Mouse (Mus musculus): Measurements from ENCODE around the gene Tmie.
"Not testable (repeated sequence)": the region's sequence is repeated elsewhere in the genome, so short reads cannot be mapped to it uniquely, and the experiment has no call there.

Gene Tmie

DNA sequence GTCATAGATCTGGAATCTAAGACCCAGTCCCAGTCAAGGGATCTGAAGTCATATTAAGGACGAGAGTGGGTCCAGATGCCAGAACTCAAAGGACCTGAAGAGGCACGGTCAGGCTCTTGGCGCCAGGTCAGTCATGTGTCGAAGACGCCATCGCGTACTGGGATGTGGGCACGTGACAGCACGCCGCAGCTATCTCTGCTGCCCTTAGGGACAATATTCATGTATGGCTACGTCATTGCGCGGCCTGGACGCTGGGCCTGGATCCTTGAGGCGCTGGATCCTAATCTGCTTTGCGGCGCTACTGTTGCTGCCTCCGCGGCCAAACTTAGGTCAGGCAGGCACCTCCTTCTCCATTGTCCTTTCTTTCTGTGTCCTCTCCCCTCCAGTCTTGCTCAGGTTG lies 45.5 kb downstream of the Tmie start, which contains the start of gene Prss45:
Gene Prss45 (plus strand): TSS at position 178 of the 400 bp plus-strand sequence.
- DNase-seq = no peak

DNA sequence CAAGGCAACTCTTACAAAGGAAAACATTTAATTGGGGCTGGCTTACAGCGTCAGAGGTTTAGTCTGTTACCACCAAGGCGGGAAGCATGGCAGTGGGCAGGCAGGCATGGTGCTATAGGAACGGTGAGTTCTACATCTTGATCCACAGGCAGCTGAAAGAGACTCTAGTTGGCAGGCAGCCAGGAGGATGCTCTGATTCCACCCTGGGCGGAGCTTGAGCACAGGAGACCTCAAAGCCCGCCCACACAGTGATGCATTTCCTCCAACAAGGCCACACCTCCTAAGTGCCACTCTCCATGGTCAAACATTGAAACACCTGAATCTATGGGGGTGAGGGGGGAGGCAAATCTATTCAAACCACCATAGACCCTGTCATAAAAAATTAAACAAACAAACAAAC lies 46.9 kb downstream of the Tmie start:
- DNase-seq = peak; percentile 32

GRCm38 (mm10) chr9:110826390-110826789 lies 53.5 kb downstream of the Tmie start, which contains the start of gene Prss43:
Prss43 (plus strand) TSS chr9:110826690.
- no peak for DNase-seq

DNA sequence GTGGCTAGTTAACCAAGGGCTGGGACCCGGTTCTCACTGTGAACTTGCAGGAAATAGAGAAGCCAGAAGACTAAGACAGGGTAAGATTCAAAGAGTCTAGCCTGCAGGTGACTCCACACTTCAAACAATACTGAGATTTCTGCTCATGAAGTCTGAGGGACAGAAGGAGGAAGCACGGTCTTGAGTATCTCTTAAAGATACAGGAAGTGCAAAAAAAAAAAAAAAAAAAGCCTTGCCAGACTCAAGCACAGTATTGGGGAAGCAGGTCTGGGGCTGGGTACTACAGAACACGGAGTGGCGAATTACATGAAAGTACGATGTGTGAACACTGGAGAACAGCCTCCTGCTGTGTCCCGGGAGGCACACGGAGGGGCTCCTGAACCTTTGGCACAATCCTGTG lies 54.1 kb downstream of the Tmie start:
- no peak for DNase-seq

- no peak for DNase-seq
Observed at GRCm38 (mm10) chr9:110825426-110825825, 54.5 kb downstream of the Tmie start.

DNA sequence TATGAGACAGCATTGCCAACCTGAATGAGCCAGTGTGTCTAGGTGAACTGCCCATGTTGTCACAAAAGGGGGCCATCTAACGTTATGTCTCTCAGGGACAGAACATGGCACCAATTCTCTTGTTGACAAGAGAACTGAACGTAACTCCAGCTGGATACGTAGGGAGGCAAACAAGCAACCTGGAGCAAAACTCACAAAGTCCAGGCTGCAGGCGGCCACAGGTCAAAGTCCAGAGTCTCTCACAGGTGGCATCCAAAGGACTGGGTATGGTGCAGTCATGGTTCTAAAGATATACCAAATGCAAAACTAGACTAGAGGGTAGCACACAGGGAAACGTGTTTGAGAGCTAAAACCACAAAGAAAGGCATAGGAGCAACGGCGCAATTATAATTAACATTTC lies 58.5 kb downstream of the Tmie start:
- DNase-seq = no peak

GRCm38 (mm10) chr9:110820546-110820945 lies 59.4 kb downstream of the Tmie start:
- not testable (repeated sequence) for DNase-seq
